Mouse (Mus musculus): Measurements from ENCODE around the gene Myg1. TPM values are rescaled to one million over a fixed set of nuclear protein-coding genes. Genes with fewer than 3 reads are reported as not detected.

Myg1 gene
- total and polyA plus RNA-seq, 2 experiments from 2014 or later: 46.4 to 85.7 TPM

DNA sequence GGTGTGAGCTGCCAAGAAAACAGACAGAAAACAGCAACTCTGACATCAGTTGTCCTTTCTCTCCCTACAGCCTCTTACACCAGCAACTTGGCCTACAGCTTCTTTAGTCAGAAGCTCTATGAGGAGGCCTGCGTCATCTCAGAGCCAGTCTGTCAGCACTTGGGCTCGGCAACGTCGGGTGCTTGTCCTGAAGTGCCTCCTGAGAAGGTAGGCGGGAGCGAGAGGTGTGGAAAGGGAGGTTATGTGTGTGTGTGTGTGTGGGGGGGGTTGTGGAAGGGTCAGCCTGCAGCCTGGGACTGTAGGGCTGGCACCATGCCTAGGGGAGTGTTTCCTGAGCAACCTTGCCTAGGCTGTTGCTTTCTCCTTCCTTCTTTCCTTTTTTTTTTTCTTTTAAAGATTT is 29.0 kb upstream of the Myg1 start:
- Histone ChIP-seq H3K36me3 (ENCODE audit: insufficient read depth) (0 out of 2 replicates have a peak, but pooled peaks cover 3% of the 10 kb centered on the region), H3K4me2 (ENCODE audit: low read depth) (no peak overlapping the region)

DNA sequence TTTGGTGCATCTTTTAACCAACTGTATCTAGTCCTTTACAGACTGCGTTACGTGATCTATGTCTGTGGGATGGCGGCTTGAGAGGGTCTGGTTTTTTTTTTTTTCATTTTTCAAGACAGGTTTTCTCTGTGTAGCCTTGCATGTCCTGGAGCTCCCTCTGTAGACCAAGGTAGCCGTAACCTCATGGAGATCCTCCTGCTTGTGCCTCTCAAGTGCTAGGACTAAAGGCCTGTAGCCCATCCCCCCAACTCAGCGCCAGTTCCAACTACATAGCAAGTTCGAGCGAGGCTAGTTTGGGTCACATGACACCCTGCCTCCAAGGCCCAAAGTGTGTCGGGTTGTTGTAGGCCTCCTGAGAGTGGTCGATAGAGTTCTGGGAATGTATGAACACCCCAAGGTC is 22.8 kb upstream of the Myg1 start:
- DNase-seq (no peak), ATAC-seq (no peak)
- no peak for TF ChIP-seq CTCF (IDR thresholded peaks at IDR 0.05; ENCODE audit: low read depth)
- Histone ChIP-seq H3K27me3 (ENCODE audit: insufficient read depth, low read length) (no peaks in the 10 kb centered on the region), H3K27ac (ENCODE audit: low read depth, low read length) (no peak overlapping the region), H3K4me3 (ENCODE audit: low read depth, low read length) (no peak overlapping the region), H3K9me3 (ENCODE audit: low read length) (no peaks in the 10 kb centered on the region), H3K9ac (no peak overlapping the region), H3K4me2 (ENCODE audit: low read depth) (no peak overlapping the region), H3K36me3 (ENCODE audit: insufficient read depth) (no peaks in the 10 kb centered on the region), H3K4me1 (ENCODE audit: insufficient read depth) (no peaks in the 10 kb centered on the region)
- 87% methylated on average over 9 of the region's 9 CpGs for WGBS

More for the DNA sequence above, 29.0 kb upstream of the Myg1 start:
- Histone ChIP-seq H3K9me3 (ENCODE audit: low read length) (no peaks in the 10 kb centered on the region), H3K27me3 (ENCODE audit: insufficient read depth, low read length) (no peaks in the 10 kb centered on the region), H3K27ac (ENCODE audit: low read depth, low read length) (no peak overlapping the region), H3K4me1 (ENCODE audit: insufficient read depth) (no peaks in the 10 kb centered on the region), H3K9ac (no peak overlapping the region), H3K4me3 (ENCODE audit: low read depth, low read length) (no peak overlapping the region)
- DNase-seq (no peak), ATAC-seq (no peak)
- no peak for TF ChIP-seq CTCF (IDR thresholded peaks at IDR 0.05; ENCODE audit: low read depth)
- WGBS: 95% methylated on average over 6 of the region's 6 CpGs

DNA sequence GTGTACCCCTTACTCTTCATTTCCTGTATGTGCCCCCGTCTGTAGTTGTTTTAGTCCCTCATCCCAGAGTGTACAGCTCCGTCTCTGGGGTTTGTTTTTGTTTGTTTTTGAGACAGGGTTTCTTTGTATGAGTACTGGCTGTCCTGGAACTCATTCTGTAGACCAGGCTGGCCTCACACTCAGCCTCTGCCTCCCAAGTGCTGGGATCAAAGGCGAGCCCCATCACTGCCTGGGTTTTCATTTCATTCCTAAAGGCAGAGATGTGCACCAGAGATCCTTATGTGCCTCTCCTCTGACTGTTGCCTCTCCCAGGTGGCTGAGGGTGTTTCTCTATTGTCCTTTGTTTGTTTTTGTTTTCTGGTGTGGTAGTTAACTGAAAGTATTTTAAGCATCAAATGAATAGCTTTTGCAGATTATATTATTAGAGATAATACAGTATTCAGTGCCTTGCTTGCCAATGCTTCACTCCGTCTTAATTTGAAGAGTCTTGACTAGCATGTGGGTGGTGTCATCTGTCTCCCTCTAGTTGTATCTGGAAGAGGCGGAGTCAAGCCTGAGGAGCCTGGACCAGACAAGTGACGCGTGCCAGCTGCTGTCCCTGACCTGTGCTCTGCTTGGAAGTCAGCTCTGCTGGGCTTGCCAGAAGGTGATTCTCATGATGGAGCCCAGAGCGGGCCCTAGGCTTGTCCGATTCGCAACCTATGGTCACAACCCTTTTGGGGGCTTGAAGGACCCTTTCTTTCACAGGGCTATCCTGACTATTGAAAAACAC is 21.2 kb upstream of the Myg1 start:
- 86% methylated on average over 10 of the region's 10 CpGs for WGBS
- ATAC-seq (no peak), DNase-seq (no peak)
- no peak overlapping the region for H3K27ac ChIP-seq (ENCODE audit: low read depth, low read length)
- H3K9ac ChIP-seq: no peak overlapping the region
- no peaks in the 10 kb centered on the region for H3K27me3 ChIP-seq (ENCODE audit: insufficient read depth, low read length)
- no peak overlapping the region for H3K4me3 ChIP-seq (ENCODE audit: low read depth, low read length)
- no peak overlapping the region for H3K4me2 ChIP-seq (ENCODE audit: low read depth)
- no peaks in the 10 kb centered on the region for H3K36me3 ChIP-seq (ENCODE audit: insufficient read depth)
- H3K9me3 ChIP-seq (ENCODE audit: low read length): no peaks in the 10 kb centered on the region
- TF ChIP-seq CTCF (IDR thresholded peaks at IDR 0.05; ENCODE audit: low read depth): no peak
- no peaks in the 10 kb centered on the region for H3K4me1 ChIP-seq (ENCODE audit: insufficient read depth)

- no peak overlapping the region for H3K4me3 ChIP-seq (ENCODE audit: low read depth, low read length)
- no peak overlapping the region for H3K27ac ChIP-seq (ENCODE audit: low read depth, low read length)
- no peak overlapping the region for H3K4me2 ChIP-seq (ENCODE audit: low read depth)
- H3K4me1 ChIP-seq (ENCODE audit: insufficient read depth): no peaks in the 10 kb centered on the region
- no peak overlapping the region for H3K9ac ChIP-seq
- no peaks in the 10 kb centered on the region for H3K36me3 ChIP-seq (ENCODE audit: insufficient read depth)
- ATAC-seq (no peak), DNase-seq (no peak)
- no peaks in the 10 kb centered on the region for H3K9me3 ChIP-seq (ENCODE audit: low read length)
- no peaks in the 10 kb centered on the region for H3K27me3 ChIP-seq (ENCODE audit: insufficient read depth, low read length)
- TF ChIP-seq CTCF (IDR thresholded peaks at IDR 0.05; ENCODE audit: low read depth): no peak
These were observed 20.0 kb upstream of the Myg1 start for GRCm38 (mm10) chr15:102311489-102311888.

DNA sequence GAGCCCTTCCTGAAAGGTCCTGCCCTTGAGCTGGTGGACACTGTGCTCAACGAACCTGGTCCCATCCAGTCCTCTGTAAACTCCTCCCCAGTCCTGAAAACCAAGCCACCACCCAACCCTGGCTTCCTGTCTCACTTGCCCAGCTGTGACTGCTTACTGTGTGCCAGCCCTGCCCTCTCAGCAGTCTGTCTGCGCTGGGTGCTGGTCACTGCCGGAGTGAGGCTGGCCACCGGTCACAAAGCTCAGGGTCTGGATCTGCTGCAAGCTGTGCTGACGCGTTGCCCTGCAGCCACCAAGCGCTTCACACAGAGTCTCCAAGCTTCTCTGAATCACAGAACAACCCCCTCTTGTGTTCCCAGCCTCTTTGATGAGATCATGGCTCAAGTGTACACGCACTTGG is 16.2 kb upstream of the Myg1 start:
- Histone ChIP-seq H3K4me3 (ENCODE audit: low read depth, low read length) (no peak overlapping the region), H3K27ac (ENCODE audit: low read depth, low read length) (no peak overlapping the region), H3K9me3 (ENCODE audit: low read length) (no peaks in the 10 kb centered on the region), H3K4me2 (ENCODE audit: low read depth) (no peak overlapping the region), H3K9ac (no peak overlapping the region), H3K27me3 (ENCODE audit: insufficient read depth, low read length) (no peaks in the 10 kb centered on the region), H3K36me3 (ENCODE audit: insufficient read depth) (no peaks in the 10 kb centered on the region), H3K4me1 (ENCODE audit: insufficient read depth) (no peaks in the 10 kb centered on the region)
- WGBS: 94% methylated on average over 8 of the region's 8 CpGs
- DNase-seq (no peak), ATAC-seq (no peak)
- no peak for TF ChIP-seq CTCF (IDR thresholded peaks at IDR 0.05; ENCODE audit: low read depth)

- Histone ChIP-seq H3K4me1 (ENCODE audit: insufficient read depth) (no peaks in the 10 kb centered on the region), H3K27ac (ENCODE audit: low read depth, low read length) (no peak overlapping the region), H3K9me3 (ENCODE audit: low read length) (no peaks in the 10 kb centered on the region), H3K27me3 (ENCODE audit: insufficient read depth, low read length) (no peaks in the 10 kb centered on the region), H3K4me3 (ENCODE audit: low read depth, low read length) (no peak overlapping the region), H3K4me2 (ENCODE audit: low read depth) (no peak overlapping the region), H3K36me3 (ENCODE audit: insufficient read depth) (no peaks in the 10 kb centered on the region), H3K9ac (no peak overlapping the region)
- ATAC-seq (no peak), DNase-seq (peak; percentile 45)
- 88% methylated on average over 6 of the region's 6 CpGs for WGBS
- TF ChIP-seq CTCF (IDR thresholded peaks at IDR 0.05; ENCODE audit: low read depth): peak; percentile 69
These were observed 15.2 kb upstream of the Myg1 start for GRCm38 (mm10) chr15:102316263-102316662.

GRCm38 (mm10) chr15:102324654-102325473 is 6.6 kb upstream of the Myg1 start:
- Histone ChIP-seq H3K27me3 (ENCODE audit: insufficient read depth, low read length) (no peaks in the 10 kb centered on the region), H3K27ac (ENCODE audit: low read depth, low read length) (no peak overlapping the region), H3K9me3 (ENCODE audit: low read length) (no peaks in the 10 kb centered on the region), H3K9ac (no peak overlapping the region), H3K4me1 (ENCODE audit: insufficient read depth) (peaks cover 7% of the 10 kb centered on the region), H3K36me3 (ENCODE audit: insufficient read depth) (peaks cover 11% of the 10 kb centered on the region; the same call in 1 of the 2 replicates), H3K4me2 (ENCODE audit: low read depth) (peak overlapping the region; percentile 70; the same call in 1 of the 2 replicates), H3K4me3 (ENCODE audit: low read depth, low read length) (no peak overlapping the region)
- 71% methylated on average over 12 of the region's 12 CpGs for WGBS
- ATAC-seq: no peak
- TF ChIP-seq CTCF (IDR thresholded peaks at IDR 0.05; ENCODE audit: low read depth): no peak
- no peak for DNase-seq

Measured in forebrain, postnatal 0 days (tissue).